Mouse (Mus musculus): ENCODE measurements around the gene Atf3. TPM values are rescaled to one million over a fixed set of nuclear protein-coding genes. Genes with fewer than 3 reads are reported as not detected.

Gene Atf3
- polyA plus RNA-seq, 1 experiment from 2014 or later: 5.9 TPM

DNA sequence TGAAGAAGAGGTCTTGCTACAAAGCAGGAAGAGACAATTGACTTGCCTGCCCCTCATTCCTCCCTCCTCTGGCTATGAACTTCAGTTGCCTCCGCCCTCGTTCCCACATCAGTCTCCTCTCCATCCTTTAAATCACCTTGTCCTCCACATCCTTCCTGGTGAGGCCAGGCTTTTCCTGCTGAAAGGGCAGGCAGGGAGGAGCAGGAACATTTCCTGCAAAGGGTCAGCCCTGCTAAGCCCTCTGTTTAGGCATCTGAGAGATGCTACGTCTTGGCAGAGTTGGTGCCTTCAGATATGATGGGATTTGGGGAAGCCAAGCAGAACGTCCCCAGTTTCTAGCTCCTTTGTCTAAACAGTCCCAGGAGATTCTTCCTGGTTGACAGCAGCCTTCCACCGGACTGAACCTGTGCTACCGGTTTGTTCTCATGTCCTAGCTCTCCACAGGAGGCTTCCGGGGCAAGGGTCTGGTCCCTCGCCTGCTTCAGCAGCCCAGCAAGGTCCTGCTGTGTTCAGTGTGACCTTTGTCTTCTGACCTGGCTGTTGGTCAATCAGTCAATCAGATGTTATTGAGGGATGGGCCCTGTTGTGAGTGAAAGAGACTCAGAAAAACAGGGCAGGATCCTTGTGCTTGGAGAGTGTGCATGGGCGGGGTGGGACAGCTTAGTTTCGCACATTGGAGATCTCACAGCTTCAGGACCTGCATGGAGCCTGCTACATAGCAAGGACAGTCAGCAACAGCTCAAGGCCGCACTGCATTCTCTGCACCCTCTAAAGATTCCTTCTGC lies 38.9 kb upstream of the Atf3 start:
- peak; percentile 33 for ATAC-seq (ENCODE audit: insufficient read depth, low FRiP score)
- Histone ChIP-seq H3K27ac (ENCODE audit: low read length) (no peak overlapping the region; the same call in 1 of the 2 replicates), H3K4me1 (ENCODE audit: control insufficient read depth, insufficient read depth, low read length) (peaks cover 4% of the 10 kb centered on the region; the same call in 1 of the 2 replicates), H3K4me3 (replicated peaks; ENCODE audit: low read length) (no peak overlapping the region), H3K36me3 (ENCODE audit: control insufficient read depth, insufficient read depth, low read length) (no peaks in the 10 kb centered on the region), H3K27me3 (ENCODE audit: control insufficient read depth, insufficient read depth, low read length) (no peaks in the 10 kb centered on the region), H3K4me2 (ENCODE audit: low read depth, low read length) (no peak overlapping the region), H3K9me3 (replicated peaks; ENCODE audit: control insufficient read depth, low read length) (no peaks in the 10 kb centered on the region), H3K9ac (ENCODE audit: low read length) (no peak overlapping the region)
- whole genome bisulfite sequencing: 46% methylated on average over 11 of the region's 11 CpGs

- H3K4me1 ChIP-seq (ENCODE audit: control insufficient read depth, insufficient read depth, low read length): peaks cover 4% of the 10 kb centered on the region; the same call in 1 of the 2 replicates
- H3K36me3 ChIP-seq (ENCODE audit: control insufficient read depth, insufficient read depth, low read length): no peaks in the 10 kb centered on the region
- H3K27ac ChIP-seq (ENCODE audit: low read length): no peak overlapping the region
- H3K9me3 ChIP-seq (replicated peaks; ENCODE audit: control insufficient read depth, low read length): no peaks in the 10 kb centered on the region
- no peak overlapping the region for H3K9ac ChIP-seq (ENCODE audit: low read length)
- no peaks in the 10 kb centered on the region for H3K27me3 ChIP-seq (ENCODE audit: control insufficient read depth, insufficient read depth, low read length)
- no peak for ATAC-seq (ENCODE audit: insufficient read depth, low FRiP score)
- H3K4me3 ChIP-seq (replicated peaks; ENCODE audit: low read length): no peak overlapping the region
- WGBS: 87% methylated on average over 5 of the region's 5 CpGs
- H3K4me2 ChIP-seq (ENCODE audit: low read depth, low read length): no peak overlapping the region
Measured at GRCm38 (mm10) chr1:191256134-191256533, 38.3 kb upstream of the Atf3 start.

DNA sequence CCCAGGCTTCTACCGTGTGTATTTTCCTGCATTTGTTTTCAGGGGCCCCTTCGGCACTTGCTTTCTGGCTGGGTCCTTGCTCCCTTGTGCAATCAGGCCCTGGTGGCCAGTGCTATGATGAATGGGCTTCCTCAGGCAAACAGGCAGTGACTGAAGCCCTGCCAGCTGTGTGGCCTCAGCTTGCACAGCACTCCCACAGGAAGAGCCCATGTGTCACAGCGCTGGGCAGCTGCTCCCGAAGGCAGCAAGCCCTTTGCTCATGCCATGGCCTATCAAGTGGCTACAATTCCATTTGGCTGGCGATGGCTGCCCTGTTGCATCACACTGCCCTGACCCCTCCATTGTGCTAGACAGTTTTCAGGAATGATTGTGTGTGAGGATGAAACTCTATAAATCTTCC lies 36.6 kb upstream of the Atf3 start:
- no peak for ATAC-seq (ENCODE audit: insufficient read depth, low FRiP score)
- Histone ChIP-seq H3K36me3 (ENCODE audit: control insufficient read depth, insufficient read depth, low read length) (no peaks in the 10 kb centered on the region), H3K27ac (ENCODE audit: low read length) (no peak overlapping the region), H3K4me1 (ENCODE audit: control insufficient read depth, insufficient read depth, low read length) (peaks cover 4% of the 10 kb centered on the region; the same call in 1 of the 2 replicates), H3K9me3 (replicated peaks; ENCODE audit: control insufficient read depth, low read length) (no peaks in the 10 kb centered on the region), H3K4me3 (replicated peaks; ENCODE audit: low read length) (no peak overlapping the region), H3K9ac (ENCODE audit: low read length) (no peak overlapping the region), H3K4me2 (ENCODE audit: low read depth, low read length) (no peak overlapping the region), H3K27me3 (ENCODE audit: control insufficient read depth, insufficient read depth, low read length) (no peaks in the 10 kb centered on the region)
- WGBS: 33% methylated on average over 5 of the region's 5 CpGs

- Histone ChIP-seq H3K4me2 (ENCODE audit: low read depth, low read length) (no peak overlapping the region), H3K4me3 (replicated peaks; ENCODE audit: low read length) (no peak overlapping the region), H3K27ac (ENCODE audit: low read length) (no peak overlapping the region), H3K9ac (ENCODE audit: low read length) (no peak overlapping the region), H3K9me3 (replicated peaks; ENCODE audit: control insufficient read depth, low read length) (no peaks in the 10 kb centered on the region), H3K36me3 (ENCODE audit: control insufficient read depth, insufficient read depth, low read length) (no peaks in the 10 kb centered on the region), H3K27me3 (ENCODE audit: control insufficient read depth, insufficient read depth, low read length) (no peaks in the 10 kb centered on the region), H3K4me1 (ENCODE audit: control insufficient read depth, insufficient read depth, low read length) (peaks cover 4% of the 10 kb centered on the region; the same call in 1 of the 2 replicates)
- 93% methylated on average over 1 of the region's 1 CpGs for WGBS
- no peak for ATAC-seq (ENCODE audit: insufficient read depth, low FRiP score)
Measured at GRCm38 (mm10) chr1:191253636-191254035, 35.8 kb upstream of the Atf3 start.

DNA sequence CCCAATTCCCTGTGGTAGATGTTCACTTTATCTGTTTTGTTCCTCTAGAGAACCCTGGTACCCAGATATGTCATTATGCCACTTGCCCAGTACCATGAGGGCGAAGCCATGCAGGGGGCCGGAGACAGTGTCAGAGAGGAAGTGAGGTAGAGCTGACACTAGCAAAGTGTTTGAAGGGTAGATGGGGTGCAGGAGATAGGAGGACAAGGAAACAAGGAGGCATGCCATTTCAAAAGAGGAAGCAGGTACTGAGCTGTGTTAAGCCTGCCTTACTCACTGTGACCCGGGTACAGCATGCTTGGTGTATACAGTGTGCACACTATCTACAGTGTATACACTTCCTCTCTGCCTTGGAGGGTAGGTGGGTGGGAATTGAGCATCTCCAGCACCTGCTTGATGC lies 32.1 kb upstream of the Atf3 start:
- Histone ChIP-seq H3K9ac (ENCODE audit: low read length) (no peak overlapping the region), H3K4me1 (ENCODE audit: control insufficient read depth, insufficient read depth, low read length) (no peaks in the 10 kb centered on the region; the same call in 1 of the 2 replicates), H3K36me3 (ENCODE audit: control insufficient read depth, insufficient read depth, low read length) (no peaks in the 10 kb centered on the region), H3K9me3 (replicated peaks; ENCODE audit: control insufficient read depth, low read length) (no peaks in the 10 kb centered on the region), H3K27me3 (ENCODE audit: control insufficient read depth, insufficient read depth, low read length) (no peaks in the 10 kb centered on the region), H3K4me2 (ENCODE audit: low read depth, low read length) (no peak overlapping the region), H3K4me3 (replicated peaks; ENCODE audit: low read length) (no peak overlapping the region), H3K27ac (ENCODE audit: low read length) (no peak overlapping the region)
- WGBS: 81% methylated on average over 3 of the region's 3 CpGs
- ATAC-seq (ENCODE audit: insufficient read depth, low FRiP score): no peak

GRCm38 (mm10) chr1:191248423-191248822 lies 30.6 kb upstream of the Atf3 start:
- no peak overlapping the region for H3K27ac ChIP-seq (ENCODE audit: low read length)
- H3K9me3 ChIP-seq (replicated peaks; ENCODE audit: control insufficient read depth, low read length): no peaks in the 10 kb centered on the region
- H3K4me3 ChIP-seq (replicated peaks; ENCODE audit: low read length): no peak overlapping the region
- no peaks in the 10 kb centered on the region for H3K36me3 ChIP-seq (ENCODE audit: control insufficient read depth, insufficient read depth, low read length)
- H3K27me3 ChIP-seq (ENCODE audit: control insufficient read depth, insufficient read depth, low read length): no peaks in the 10 kb centered on the region
- no peak for ATAC-seq (ENCODE audit: insufficient read depth, low FRiP score)
- H3K4me2 ChIP-seq (ENCODE audit: low read depth, low read length): no peak overlapping the region
- WGBS: 60% methylated on average over 1 of the region's 1 CpGs
- no peak overlapping the region for H3K9ac ChIP-seq (ENCODE audit: low read length)
- H3K4me1 ChIP-seq (ENCODE audit: control insufficient read depth, insufficient read depth, low read length): no peaks in the 10 kb centered on the region

GRCm38 (mm10) chr1:191247561-191247960 lies 29.7 kb upstream of the Atf3 start:
- no peaks in the 10 kb centered on the region for H3K9me3 ChIP-seq (replicated peaks; ENCODE audit: control insufficient read depth, low read length)
- no peak overlapping the region for H3K9ac ChIP-seq (ENCODE audit: low read length)
- H3K27me3 ChIP-seq (ENCODE audit: control insufficient read depth, insufficient read depth, low read length): no peaks in the 10 kb centered on the region
- WGBS: 92% methylated on average over 1 of the region's 1 CpGs
- no peaks in the 10 kb centered on the region for H3K36me3 ChIP-seq (ENCODE audit: control insufficient read depth, insufficient read depth, low read length)
- no peaks in the 10 kb centered on the region for H3K4me1 ChIP-seq (ENCODE audit: control insufficient read depth, insufficient read depth, low read length)
- H3K4me3 ChIP-seq (replicated peaks; ENCODE audit: low read length): no peak overlapping the region
- H3K27ac ChIP-seq (ENCODE audit: low read length): no peak overlapping the region
- ATAC-seq (ENCODE audit: insufficient read depth, low FRiP score): no peak
- no peak overlapping the region for H3K4me2 ChIP-seq (ENCODE audit: low read depth, low read length)

GRCm38 (mm10) chr1:191243855-191244254 lies 26.0 kb upstream of the Atf3 start:
- Histone ChIP-seq H3K9ac (ENCODE audit: low read length) (no peak overlapping the region), H3K27ac (ENCODE audit: low read length) (no peak overlapping the region), H3K4me1 (ENCODE audit: control insufficient read depth, insufficient read depth, low read length) (no peaks in the 10 kb centered on the region), H3K9me3 (replicated peaks; ENCODE audit: control insufficient read depth, low read length) (no peaks in the 10 kb centered on the region), H3K27me3 (ENCODE audit: control insufficient read depth, insufficient read depth, low read length) (no peaks in the 10 kb centered on the region), H3K36me3 (ENCODE audit: control insufficient read depth, insufficient read depth, low read length) (no peaks in the 10 kb centered on the region), H3K4me3 (replicated peaks; ENCODE audit: low read length) (no peak overlapping the region), H3K4me2 (ENCODE audit: low read depth, low read length) (no peak overlapping the region)
- no peak for ATAC-seq (ENCODE audit: insufficient read depth, low FRiP score)
- 89% methylated on average over 4 of the region's 4 CpGs for whole genome bisulfite sequencing

DNA sequence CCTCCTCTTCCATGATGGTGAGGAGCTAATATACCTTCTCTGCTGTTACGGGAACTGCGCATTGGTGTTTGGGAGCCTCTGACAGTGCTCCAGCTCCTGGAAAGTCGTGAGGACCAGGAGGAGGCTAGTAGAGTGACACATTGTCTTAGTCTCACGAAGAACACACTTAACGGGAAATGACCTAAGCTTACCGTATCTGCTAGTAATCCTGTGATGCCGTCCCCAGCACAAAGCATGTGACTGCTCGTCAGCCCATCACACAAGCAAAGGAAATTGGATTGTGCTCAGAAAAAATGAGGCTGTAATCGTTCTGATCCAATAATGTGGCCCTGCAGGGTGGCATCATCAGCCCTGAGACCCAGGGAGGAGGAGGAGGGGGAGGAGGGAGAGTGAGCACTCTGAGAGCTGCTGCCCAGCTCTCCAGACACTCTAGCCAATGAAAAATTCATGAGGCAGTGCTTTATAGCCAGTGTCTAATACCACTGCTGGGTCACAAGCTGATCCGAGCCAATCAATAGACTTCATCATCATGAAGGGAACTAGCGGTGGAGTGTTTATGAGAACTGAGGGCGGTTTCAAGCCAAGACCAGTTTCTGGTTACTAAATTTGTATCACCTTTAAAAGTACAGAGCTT lies 24.3 kb upstream of the Atf3 start:
- Histone ChIP-seq H3K9ac (ENCODE audit: low read length) (no peak overlapping the region), H3K27me3 (ENCODE audit: control insufficient read depth, insufficient read depth, low read length) (no peaks in the 10 kb centered on the region), H3K4me1 (ENCODE audit: control insufficient read depth, insufficient read depth, low read length) (no peaks in the 10 kb centered on the region), H3K4me2 (ENCODE audit: low read depth, low read length) (no peak overlapping the region), H3K36me3 (ENCODE audit: control insufficient read depth, insufficient read depth, low read length) (no peaks in the 10 kb centered on the region), H3K9me3 (replicated peaks; ENCODE audit: control insufficient read depth, low read length) (no peaks in the 10 kb centered on the region), H3K27ac (ENCODE audit: low read length) (no peak overlapping the region), H3K4me3 (replicated peaks; ENCODE audit: low read length) (no peak overlapping the region)
- ATAC-seq (ENCODE audit: insufficient read depth, low FRiP score): no peak
- 72% methylated on average over 12 of the region's 12 CpGs for WGBS
